Mouse (Mus musculus): ENCODE results near the gene Abl1.

GRCm38 (mm10) chr2:31779258-31779657 is 91.1 kb downstream of the Abl1 start:
- TF ChIP-seq CTCF (IDR thresholded peaks at IDR 0.05) (no peak), POLR2A (IDR thresholded peaks at IDR 0.05; ENCODE audit: insufficient read depth, low read depth, low read length) (no peak)
